Mouse (Mus musculus): ENCODE data around the gene Vmn1r184. TPM values are rescaled to one million over a fixed set of nuclear protein-coding genes. Genes with fewer than 3 reads are reported as not detected.
"Not testable (repeated sequence)": the region's sequence is repeated elsewhere in the genome, so short reads cannot be mapped to it uniquely, and the experiment has no call there.

Vmn1r184 gene
- not detected in 2 replicates for polyA plus RNA-seq (2016; fragmentation: Nextera tagmentation; extraction: Ambion mirVana)

GRCm38 (mm10) chr7:26260034-26260433, at the start of gene Vmn1r184:
Gene Vmn1r184 (plus strand): TSS chr7:26260334.
- H3K9me3 ChIP-seq; DNase-seq (ENCODE audit: low spot score); H3K27ac ChIP-seq (replicated peaks); H3K36me3 ChIP-seq (replicated peaks); H3K4me1 ChIP-seq; H3K4me3 ChIP-seq; H3K27me3 ChIP-seq (replicated peaks; ENCODE audit: low read depth, poor library complexity, severe bottlenecking): not testable (repeated sequence)
- 81% methylated on average over 1 of the region's 1 CpGs for WGBS

DNA sequence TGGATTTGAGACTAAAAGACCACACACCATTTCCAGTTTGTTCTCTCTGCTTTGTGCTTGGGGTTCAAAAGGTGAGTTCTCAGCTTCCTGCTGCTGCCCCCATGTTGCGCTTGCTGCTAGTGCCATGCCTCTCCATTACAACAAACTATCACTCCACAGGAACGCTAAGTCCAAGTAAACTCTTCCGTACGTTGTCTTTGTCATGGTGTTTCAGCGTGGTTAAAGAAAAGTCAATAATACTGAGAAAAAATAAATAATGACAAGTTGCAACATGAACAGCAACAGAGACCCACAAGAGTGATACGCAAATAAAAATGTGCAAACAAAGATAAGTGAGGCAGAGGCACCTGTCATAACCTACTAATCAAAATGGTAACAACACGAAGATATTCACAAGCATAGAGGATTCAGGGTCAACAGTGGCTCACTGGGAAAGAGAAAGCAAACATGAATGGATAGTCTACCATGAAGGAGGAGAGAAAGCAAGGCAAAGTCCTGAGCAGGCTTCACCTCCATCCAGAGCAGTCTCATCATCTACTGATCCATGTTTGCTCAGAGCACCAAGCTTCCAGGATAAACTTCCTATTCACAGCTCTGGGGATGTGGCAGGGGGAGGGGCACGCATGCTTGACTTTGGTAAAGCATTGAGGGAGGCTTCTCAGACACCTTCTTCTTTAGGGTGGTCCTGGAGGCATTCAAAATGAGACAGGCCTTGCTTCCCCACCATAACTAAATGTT, 43.5 kb downstream of the Vmn1r184 start:
- not testable (repeated sequence) for H3K36me3 ChIP-seq (replicated peaks); H3K27me3 ChIP-seq (replicated peaks; ENCODE audit: low read depth, poor library complexity, severe bottlenecking); H3K4me1 ChIP-seq; H3K27ac ChIP-seq (replicated peaks); H3K4me3 ChIP-seq; DNase-seq (ENCODE audit: low spot score)
- H3K9me3 ChIP-seq: peaks cover 20% of the 10 kb centered on the region; the same call in 1 of the 2 replicates
- WGBS: 86% methylated on average over 8 of the region's 8 CpGs

- H3K4me1 ChIP-seq; H3K27ac ChIP-seq (replicated peaks); H3K27me3 ChIP-seq (replicated peaks; ENCODE audit: low read depth, poor library complexity, severe bottlenecking); H3K4me3 ChIP-seq; H3K36me3 ChIP-seq (replicated peaks); DNase-seq (ENCODE audit: low spot score): not testable (repeated sequence)
- 76% methylated on average over 2 of the region's 2 CpGs for WGBS
- H3K9me3 ChIP-seq: peaks cover 31% of the 10 kb centered on the region; the same call in 1 of the 2 replicates
Observed at GRCm38 (mm10) chr7:26306926-26307325, 46.8 kb downstream of the Vmn1r184 start, which contains the start of gene Cyp2a4. Gene Cyp2a4 (plus strand): TSS chr7:26307169.

GRCm38 (mm10) chr7:26311786-26312185, 51.7 kb downstream of the Vmn1r184 start:
- not testable (repeated sequence) for H3K4me3 ChIP-seq; H3K27me3 ChIP-seq (replicated peaks; ENCODE audit: low read depth, poor library complexity, severe bottlenecking)
- 87% methylated on average over 4 of the region's 4 CpGs for WGBS

GRCm38 (mm10) chr7:26315194-26315593, 55.1 kb downstream of the Vmn1r184 start:
- peaks cover 14% of the 10 kb centered on the region; the same call in 1 of the 2 replicates for H3K9me3 ChIP-seq
- not testable (repeated sequence) for H3K4me1 ChIP-seq; H3K36me3 ChIP-seq (replicated peaks); H3K27ac ChIP-seq (replicated peaks); H3K4me3 ChIP-seq; DNase-seq (ENCODE audit: low spot score); H3K27me3 ChIP-seq (replicated peaks; ENCODE audit: low read depth, poor library complexity, severe bottlenecking)
- 86% methylated on average over 2 of the region's 2 CpGs for WGBS

More at GRCm38 (mm10) chr7:26311786-26312185, 51.7 kb downstream of the Vmn1r184 start:
- not testable (repeated sequence) for H3K27ac ChIP-seq (replicated peaks); H3K36me3 ChIP-seq (replicated peaks); H3K4me1 ChIP-seq; DNase-seq (ENCODE audit: low spot score)
- peaks cover 24% of the 10 kb centered on the region; the same call in 1 of the 2 replicates for H3K9me3 ChIP-seq

GRCm38 (mm10) chr7:26315809-26316208, 55.7 kb downstream of the Vmn1r184 start:
- not testable (repeated sequence) for H3K36me3 ChIP-seq (replicated peaks); DNase-seq (ENCODE audit: low spot score); H3K4me1 ChIP-seq; H3K27ac ChIP-seq (replicated peaks); H3K27me3 ChIP-seq (replicated peaks; ENCODE audit: low read depth, poor library complexity, severe bottlenecking); H3K4me3 ChIP-seq
- H3K9me3 ChIP-seq: peaks cover 11% of the 10 kb centered on the region; the same call in 1 of the 2 replicates
- 85% methylated on average over 4 of the region's 4 CpGs for WGBS

Other genes with a start within 250 kb of the Vmn1r184 start
- not detected in 2 replicates for gene Cyp2b13, start 198.8 kb upstream of the Vmn1r184 start, polyA plus RNA-seq (2016; fragmentation: Nextera tagmentation; extraction: Ambion mirVana)
- gene Cyp2b9, start 86.9 kb upstream of the Vmn1r184 start, polyA plus RNA-seq (2016; fragmentation: Nextera tagmentation; extraction: Ambion mirVana): not detected in 2 replicates
- gene Cyp2a4, start 46.8 kb downstream of the Vmn1r184 start, polyA plus RNA-seq (2016; fragmentation: Nextera tagmentation; extraction: Ambion mirVana): not detected in 2 replicates
- not detected in 2 replicates for gene Nlrp9c, start 143.4 kb downstream of the Vmn1r184 start, polyA plus RNA-seq (2016; fragmentation: Nextera tagmentation; extraction: Ambion mirVana)
- gene Nlrp4a, start 174.8 kb downstream of the Vmn1r184 start, polyA plus RNA-seq (2016; fragmentation: Nextera tagmentation; extraction: Ambion mirVana): not detected in 2 replicates

Measured in embryonic facial prominence, embryonic 10.5 days (tissue).